In genomic region chr10:71114260-71114920, GRCm38 (mm10) we compare ENCODE assay signal across 9 mouse cellular contexts. TPM values are rescaled to one million over a fixed set of nuclear protein-coding genes. Genes with fewer than 3 reads are reported as not detected.
DNase-seq lines count a peak whose midpoint lies in the region.
"Had no signal": no experiment of that assay in that cellular context is flagged by ENCODE, and none has a peak within 500 bp of the region (broad histone marks: within the 10 kb centered on the region; RNA-seq: fewer than 3 reads in every experiment).

No protein-coding gene starts in this region.

- DNase-seq in gastrocnemius, adult 18-20 months (ENCODE audit: low spot score), result peak; percentile 42
- DNase-seq in gastrocnemius, postnatal 14 days, result no peak
- peak; percentile 13 to 62 for DNase-seq in layer of hippocampus, adult 18-20 months (ENCODE audit: low spot score in 2 of 2)
- no peak for DNase-seq in layer of hippocampus, postnatal 25 days (ENCODE audit: extremely low spot score in 1 of 2, low spot score in 1 of 2)
- peak; percentile 7 to 68 for DNase-seq in frontal cortex, postnatal 36 days (ENCODE audit: low spot score in 2 of 2)
- peak; percentile 20 to 21 for DNase-seq in right cerebral cortex, adult 2 months (ENCODE audit: low spot score in 2 of 2)
- no peak for DNase-seq in cerebellum, adult 8-10 months
- no peak for DNase-seq in spleen, adult 18-20 months
- DNase-seq: adrenal gland, postnatal 10 days had no signal

- intact Hi-C loops in gastrocnemius, postnatal 14 days (cut with DNase I; ENCODE audit: low total_unique reads), result no loop called here

RNA-seq across cellular contexts. Expression of gene Bicc1, which starts 45.1 kb away (rescaled TPM):
- total RNA-seq in gastrocnemius, adult 18-20 months (2021), result 1 to 10 TPM; 7.2 to 8.2 TPM
- 10 to 100 TPM; 18.6 to 20.6 TPM for total RNA-seq in gastrocnemius, postnatal 14 days (2021)
- total RNA-seq in layer of hippocampus, adult 18-20 months (2021), result 1 to 10 TPM; 3.6 to 4.1 TPM
- total RNA-seq in layer of hippocampus, postnatal 25 days (2021), result 1 to 10 TPM; 3.7 to 4.7 TPM

Comparison
In these comparisons a context has a peak if more than half of its experiments do, and no peak if none do; other contexts are left out.
1. DNase-seq: peak in gastrocnemius, adult 18-20 months (single experiment), layer of hippocampus, adult 18-20 months (2 of 2), frontal cortex, postnatal 36 days (2 of 2) and right cerebral cortex, adult 2 months (2 of 2); none in gastrocnemius, postnatal 14 days (single experiment), layer of hippocampus, postnatal 25 days (0 of 2), cerebellum, adult 8-10 months (single experiment) and spleen, adult 18-20 months (0 of 2).